Mouse (Mus musculus): ENCODE measurements around the gene Tbl3. TPM values are rescaled to one million over a fixed set of nuclear protein-coding genes. Genes with fewer than 3 reads are reported as not detected.

Gene Tbl3
- polyA plus RNA-seq, 1 experiment from 2014 or later: 167 TPM

GRCm38 (mm10) chr17:24705821-24706220 is 1.6 kb downstream of the Tbl3 start:
- Histone ChIP-seq H3K27ac (no peak overlapping the region), H3K4me1 (peaks cover 19% of the 10 kb centered on the region), H3K9me3 (no peaks in the 10 kb centered on the region), H3K4me3 (peak overlapping the region; percentile 92), H3K36me3 (replicated peaks) (peaks cover 50% of the 10 kb centered on the region), H3K27me3 (ENCODE audit: poor library complexity, severe bottlenecking) (no peaks in the 10 kb centered on the region)
- WGBS: 95% methylated on average over 3 of the region's 3 CpGs
- DNase-seq (ENCODE audit: extremely low spot score, low spot score): no peak

GRCm38 (mm10) chr17:24701251-24701650 is 6.2 kb downstream of the Tbl3 start:
- no peaks in the 10 kb centered on the region for H3K9me3 ChIP-seq
- peaks cover 32% of the 10 kb centered on the region for H3K4me1 ChIP-seq
- no peak for DNase-seq (ENCODE audit: extremely low spot score, low spot score)
- H3K36me3 ChIP-seq (replicated peaks): peaks cover 66% of the 10 kb centered on the region
- WGBS: 90% methylated on average over 9 of the region's 9 CpGs
- 0 out of 2 replicates have a peak overlapping the region, but pooled peaks have one; percentile 3 for H3K4me3 ChIP-seq
- 0 out of 2 replicates have a peak, but pooled peaks cover 6% of the 10 kb centered on the region for H3K27me3 ChIP-seq (ENCODE audit: poor library complexity, severe bottlenecking)
- no peak overlapping the region for H3K27ac ChIP-seq

- H3K27ac ChIP-seq: no peak overlapping the region
- DNase-seq (ENCODE audit: extremely low spot score, low spot score): no peak
- H3K27me3 ChIP-seq (ENCODE audit: poor library complexity, severe bottlenecking): 0 out of 2 replicates have a peak, but pooled peaks cover 6% of the 10 kb centered on the region
- peaks cover 36% of the 10 kb centered on the region for H3K4me1 ChIP-seq
- H3K9me3 ChIP-seq: no peaks in the 10 kb centered on the region
- no peak overlapping the region for H3K4me3 ChIP-seq
- peaks cover 52% of the 10 kb centered on the region for H3K36me3 ChIP-seq (replicated peaks)
- 79% methylated on average over 2 of the region's 2 CpGs for WGBS
Observed at GRCm38 (mm10) chr17:24699473-24699872, 8.0 kb downstream of the Tbl3 start.

- Histone ChIP-seq H3K4me3 (no peak overlapping the region; the same call in 1 of the 2 replicates), H3K4me1 (peaks cover 41% of the 10 kb centered on the region), H3K36me3 (replicated peaks) (peaks cover 50% of the 10 kb centered on the region), H3K9me3 (no peaks in the 10 kb centered on the region), H3K27ac (0 out of 2 replicates have a peak overlapping the region, but pooled peaks have one; percentile 13), H3K27me3 (ENCODE audit: poor library complexity, severe bottlenecking) (0 out of 2 replicates have a peak, but pooled peaks cover 6% of the 10 kb centered on the region)
- no peak for DNase-seq (ENCODE audit: extremely low spot score, low spot score)
- whole genome bisulfite sequencing: 70% methylated on average over 9 of the region's 9 CpGs
Observed at GRCm38 (mm10) chr17:24698715-24699114, 8.7 kb downstream of the Tbl3 start.

- Histone ChIP-seq H3K36me3 (replicated peaks) (peaks cover 49% of the 10 kb centered on the region), H3K27me3 (ENCODE audit: poor library complexity, severe bottlenecking) (0 out of 2 replicates have a peak, but pooled peaks cover 6% of the 10 kb centered on the region), H3K9me3 (no peaks in the 10 kb centered on the region), H3K27ac (0 out of 2 replicates have a peak overlapping the region, but pooled peaks have one; percentile 13), H3K4me3 (0 out of 2 replicates have a peak overlapping the region, but pooled peaks have one; percentile 12), H3K4me1 (peaks cover 41% of the 10 kb centered on the region)
- 26% methylated on average over 5 of the region's 5 CpGs for WGBS
- DNase-seq (ENCODE audit: extremely low spot score, low spot score): no peak
Observed at GRCm38 (mm10) chr17:24697985-24698384, 9.5 kb downstream of the Tbl3 start.

- Histone ChIP-seq H3K9me3 (no peaks in the 10 kb centered on the region), H3K27me3 (ENCODE audit: poor library complexity, severe bottlenecking) (peaks cover 17% of the 10 kb centered on the region), H3K36me3 (replicated peaks) (peaks cover 43% of the 10 kb centered on the region), H3K4me1 (peaks cover 41% of the 10 kb centered on the region), H3K27ac (peak within 1 kb of the TSS; percentile 94), H3K4me3 (peak within 1 kb of the TSS; percentile 84)
- WGBS: under 1% methylated on average over 76 of the region's 76 CpGs
- DNase-seq (ENCODE audit: extremely low spot score, low spot score): peak; percentile 83
Observed at GRCm38 (mm10) chr17:24696011-24696697, 11.3 kb downstream of the Tbl3 start, which contains the start of the genes Gfer and Noxo1. Gene Gfer, minus strand, starts transcription at chr17:24696156. Gene Noxo1, plus strand, starts transcription at chr17:24696234.

- peak overlapping the region; percentile 94 for H3K27ac ChIP-seq
- no peaks in the 10 kb centered on the region for H3K9me3 ChIP-seq
- peaks cover 41% of the 10 kb centered on the region for H3K4me1 ChIP-seq
- H3K4me3 ChIP-seq: peak overlapping the region; percentile 84
- peaks cover 24% of the 10 kb centered on the region for H3K27me3 ChIP-seq (ENCODE audit: poor library complexity, severe bottlenecking)
- no peak for DNase-seq (ENCODE audit: extremely low spot score, low spot score)
- peaks cover 36% of the 10 kb centered on the region for H3K36me3 ChIP-seq (replicated peaks)
- WGBS: 7% methylated on average over 51 of the region's 51 CpGs
Observed at GRCm38 (mm10) chr17:24695326-24696010, 12.0 kb downstream of the Tbl3 start.

- WGBS: 87% methylated on average over 5 of the region's 5 CpGs
- DNase-seq (ENCODE audit: extremely low spot score, low spot score): no peak
- H3K9me3 ChIP-seq: no peaks in the 10 kb centered on the region
- H3K27ac ChIP-seq: no peak overlapping the region
- H3K4me3 ChIP-seq: no peak overlapping the region
- H3K4me1 ChIP-seq: peaks cover 46% of the 10 kb centered on the region
- H3K36me3 ChIP-seq (replicated peaks): peaks cover 23% of the 10 kb centered on the region
- H3K27me3 ChIP-seq (ENCODE audit: poor library complexity, severe bottlenecking): peaks cover 49% of the 10 kb centered on the region
Observed at GRCm38 (mm10) chr17:24692385-24692784, 15.1 kb downstream of the Tbl3 start.

- H3K36me3 ChIP-seq (replicated peaks): peaks cover 23% of the 10 kb centered on the region
- WGBS: under 1% methylated on average over 53 of the region's 55 CpGs
- DNase-seq (ENCODE audit: extremely low spot score, low spot score): peak; percentile 43
- peak within 1 kb of the TSS; percentile 74 for H3K4me3 ChIP-seq
- H3K27me3 ChIP-seq (ENCODE audit: poor library complexity, severe bottlenecking): peaks cover 68% of the 10 kb centered on the region
- peaks cover 36% of the 10 kb centered on the region for H3K4me1 ChIP-seq
- no peaks in the 10 kb centered on the region for H3K9me3 ChIP-seq
- H3K27ac ChIP-seq: peak within 1 kb of the TSS; percentile 82
Observed at GRCm38 (mm10) chr17:24689251-24690081, 18.0 kb downstream of the Tbl3 start, which contains the start of gene Syngr3. Gene Syngr3, minus strand, starts transcription at chr17:24689955.

GRCm38 (mm10) chr17:24687599-24687998 is 19.9 kb downstream of the Tbl3 start:
- Histone ChIP-seq H3K4me1 (peaks cover 32% of the 10 kb centered on the region), H3K9me3 (no peaks in the 10 kb centered on the region), H3K27me3 (ENCODE audit: poor library complexity, severe bottlenecking) (peaks cover 68% of the 10 kb centered on the region), H3K36me3 (replicated peaks) (peaks cover 13% of the 10 kb centered on the region), H3K27ac (0 out of 2 replicates have a peak overlapping the region, but pooled peaks have one; percentile 35), H3K4me3 (peak overlapping the region; percentile 44)
- no peak for DNase-seq (ENCODE audit: extremely low spot score, low spot score)
- WGBS: 18% methylated on average over 23 of the region's 23 CpGs

- Histone ChIP-seq H3K9me3 (no peaks in the 10 kb centered on the region), H3K4me3 (peak overlapping the region; percentile 44), H3K27me3 (ENCODE audit: poor library complexity, severe bottlenecking) (peaks cover 66% of the 10 kb centered on the region), H3K36me3 (replicated peaks) (peaks cover 13% of the 10 kb centered on the region), H3K27ac (0 out of 2 replicates have a peak overlapping the region, but pooled peaks have one; percentile 35), H3K4me1 (peaks cover 32% of the 10 kb centered on the region)
- 2% methylated on average over 25 of the region's 25 CpGs for WGBS
- no peak for DNase-seq (ENCODE audit: extremely low spot score, low spot score)
Observed at GRCm38 (mm10) chr17:24687146-24687595, 20.3 kb downstream of the Tbl3 start.

GRCm38 (mm10) chr17:24686514-24686913 is 20.9 kb downstream of the Tbl3 start:
- H3K4me1 ChIP-seq: peaks cover 32% of the 10 kb centered on the region
- peak overlapping the region; percentile 35 for H3K4me3 ChIP-seq
- H3K36me3 ChIP-seq (replicated peaks): peaks cover 16% of the 10 kb centered on the region
- DNase-seq (ENCODE audit: extremely low spot score, low spot score): no peak
- no peak overlapping the region for H3K27ac ChIP-seq
- peaks cover 60% of the 10 kb centered on the region for H3K27me3 ChIP-seq (ENCODE audit: poor library complexity, severe bottlenecking)
- no peaks in the 10 kb centered on the region for H3K9me3 ChIP-seq
- WGBS: 25% methylated on average over 16 of the region's 16 CpGs

All from forebrain, embryonic 10.5 days (tissue).